Mouse (Mus musculus): ENCODE measurements around the gene Golt1a.

GRCm38 (mm10) chr1:133302540-133302939 lies 7.1 kb upstream of the Golt1a start:
- TF ChIP-seq CTCF (IDR thresholded peaks at IDR 0.05; ENCODE audit: extremely low read depth, insufficient read depth, insufficient read length, insufficient replicate concordance) (no peak), POLR2A (IDR thresholded peaks at IDR 0.05; ENCODE audit: low read depth, low read length) (no peak)
